Mouse (Mus musculus) fibroblast of lung, adult 2 months (primary cell): Measurements from ENCODE around the gene Galnt14.

Experiments used
- DNase-seq: peaks from one replicate; pipeline ENCODE4 v3.0.0-alpha.2; 2011; ENCODE audit warnings: low read depth

The Galnt14 gene

GRCm38 (mm10) chr17:73668996-73669395 lies 41.3 kb downstream of the Galnt14 start:
- no peak for DNase-seq

- DNase-seq, result no peak
Measured at GRCm38 (mm10) chr17:73663237-73663636, 47.0 kb downstream of the Galnt14 start.

- no peak for DNase-seq
Measured at GRCm38 (mm10) chr17:73658731-73659445, 51.4 kb downstream of the Galnt14 start.

GRCm38 (mm10) chr17:73656373-73656772 lies 53.9 kb downstream of the Galnt14 start:
- DNase-seq, result no peak

GRCm38 (mm10) chr17:73654261-73654660 lies 56.0 kb downstream of the Galnt14 start:
- DNase-seq, result no peak

GRCm38 (mm10) chr17:73649371-73649770 lies 60.9 kb downstream of the Galnt14 start:
- DNase-seq, result no peak

GRCm38 (mm10) chr17:73641676-73642075 lies 68.6 kb downstream of the Galnt14 start:
- DNase-seq, result no peak

- no peak for DNase-seq
Measured at GRCm38 (mm10) chr17:73640117-73640480, 70.2 kb downstream of the Galnt14 start.

GRCm38 (mm10) chr17:73639401-73640116 lies 70.7 kb downstream of the Galnt14 start:
- no peak for DNase-seq

GRCm38 (mm10) chr17:73636988-73637387 lies 73.3 kb downstream of the Galnt14 start:
- DNase-seq, result no peak

- no peak for DNase-seq
Measured at GRCm38 (mm10) chr17:73634896-73635295, 75.4 kb downstream of the Galnt14 start.

- DNase-seq, result no peak
Measured at GRCm38 (mm10) chr17:73633991-73634710, 76.1 kb downstream of the Galnt14 start.

GRCm38 (mm10) chr17:73628263-73628914 lies 81.9 kb downstream of the Galnt14 start:
- no peak for DNase-seq

GRCm38 (mm10) chr17:73626912-73627311 lies 83.3 kb downstream of the Galnt14 start:
- no peak for DNase-seq

- DNase-seq, result no peak
Measured at GRCm38 (mm10) chr17:73620049-73620448, 90.2 kb downstream of the Galnt14 start.

- DNase-seq, result no peak
Measured at GRCm38 (mm10) chr17:73602552-73603478, 107.4 kb downstream of the Galnt14 start.

GRCm38 (mm10) chr17:73599923-73600322 lies 110.3 kb downstream of the Galnt14 start:
- DNase-seq, result no peak

GRCm38 (mm10) chr17:73592081-73592480 lies 118.2 kb downstream of the Galnt14 start:
- DNase-seq, result peak; percentile 2

GRCm38 (mm10) chr17:73587573-73587972 lies 122.7 kb downstream of the Galnt14 start:
- DNase-seq, result no peak

GRCm38 (mm10) chr17:73574186-73574585 lies 136.1 kb downstream of the Galnt14 start:
- no peak for DNase-seq

GRCm38 (mm10) chr17:73572881-73573280 lies 137.4 kb downstream of the Galnt14 start:
- DNase-seq, result no peak
